Mouse (Mus musculus) adrenal gland, postnatal 10 days (tissue): ENCODE data around the gene Adk. TPM values are rescaled to one million over a fixed set of nuclear protein-coding genes. Genes with fewer than 3 reads are reported as not detected.
A peak's percentile ranks its signal among the peaks of the same experiment; 100 is the strongest.

Experiments used
- DNase-seq: peaks from one replicate; pipeline ENCODE4 v3.0.0; 2021; ENCODE audit warnings: mixed read lengths
- total RNA-seq, 2 experiments: library from RNA; stranded (reverse); gene quantifications; 2 replicates each; pipeline ENCODE4 v1.2.3; 2021

The Adk gene
- total RNA-seq, 2 experiments from 2014 or later, result 120 to 147 TPM

DNA sequence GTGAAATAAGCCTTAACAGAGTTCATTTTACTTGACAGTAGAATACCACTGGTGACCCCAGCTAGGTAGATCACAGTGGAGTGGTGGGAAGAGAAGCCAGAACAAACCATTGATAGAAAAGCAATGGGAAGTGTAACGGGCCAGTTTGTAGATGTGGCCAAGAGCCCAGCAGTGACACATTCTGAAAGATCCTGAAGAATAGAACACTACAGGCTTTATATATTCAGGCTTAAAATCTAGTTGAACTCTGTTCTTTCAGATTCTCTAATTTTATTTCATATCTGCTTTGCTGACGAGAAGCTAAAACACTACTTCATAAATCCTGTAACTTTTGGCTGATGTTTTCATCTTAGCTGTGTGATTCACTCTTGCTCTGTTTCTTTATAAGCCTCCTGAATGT, 48.5 kb downstream of the Adk start:
- no peak for DNase-seq

DNA sequence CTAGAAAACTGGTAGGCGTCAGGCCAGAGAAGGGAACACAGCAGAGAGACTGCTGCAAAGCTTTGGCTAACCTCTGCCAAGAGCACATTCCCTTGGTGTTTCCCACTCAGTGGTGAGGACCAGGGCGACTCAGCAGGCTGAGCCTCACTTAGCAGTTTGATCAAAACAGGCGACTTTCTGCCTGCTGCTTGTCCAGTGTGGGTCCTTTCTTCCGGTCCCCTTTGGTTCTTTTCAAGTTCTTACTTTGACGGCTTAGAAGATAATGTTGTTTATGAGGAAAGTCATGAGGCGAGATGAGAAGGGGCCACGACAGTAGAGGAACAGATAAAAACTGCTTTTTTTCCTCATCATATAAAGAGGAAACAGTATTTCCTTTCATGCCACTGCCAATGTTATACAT, 49.2 kb downstream of the Adk start:
- DNase-seq, result peak; percentile 43

DNA sequence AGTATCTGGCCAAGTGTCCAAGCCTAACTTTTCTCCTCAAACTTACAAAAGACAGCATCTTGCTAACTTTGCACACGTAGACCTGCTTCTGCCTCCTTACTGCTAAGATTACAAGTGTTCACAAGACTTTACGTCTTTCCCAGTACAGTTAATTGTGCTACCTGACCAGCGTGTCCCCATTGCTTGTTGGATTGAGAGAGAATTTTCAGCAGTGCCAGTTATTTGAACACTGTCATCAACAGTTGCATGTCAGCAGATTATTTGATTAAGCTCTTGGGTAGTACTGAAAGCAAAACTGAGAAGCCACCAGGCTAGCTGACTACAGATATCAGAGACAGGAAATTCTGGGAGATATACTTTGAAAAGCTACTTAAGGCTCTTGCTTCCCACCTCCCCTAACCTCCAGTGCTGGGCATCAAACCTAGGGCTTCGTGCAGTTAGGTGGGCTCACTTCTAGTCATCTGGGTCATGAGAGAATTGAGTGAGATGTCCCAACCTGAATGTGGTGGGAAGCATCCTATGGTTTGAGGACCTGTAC, 50.4 kb downstream of the Adk start:
- no peak for DNase-seq

DNA sequence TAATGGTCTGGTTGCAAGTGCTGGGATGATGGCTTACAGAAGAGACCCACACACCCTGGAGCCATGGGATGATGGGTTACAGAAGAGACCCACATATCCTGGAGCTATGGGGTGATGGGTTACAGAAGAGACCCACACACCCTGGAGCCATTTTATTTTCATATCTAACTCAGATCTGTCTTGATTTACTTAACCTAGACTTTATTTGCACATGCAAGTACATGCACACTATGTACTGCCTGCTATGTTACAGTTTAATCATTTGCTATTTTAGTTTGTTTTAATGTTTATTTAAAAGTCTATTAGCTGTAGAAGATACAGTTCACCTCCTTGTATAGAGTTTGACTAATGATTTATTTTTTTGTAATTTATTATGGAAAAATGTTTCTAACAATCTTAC, 52.7 kb downstream of the Adk start:
- DNase-seq, result no peak

DNA sequence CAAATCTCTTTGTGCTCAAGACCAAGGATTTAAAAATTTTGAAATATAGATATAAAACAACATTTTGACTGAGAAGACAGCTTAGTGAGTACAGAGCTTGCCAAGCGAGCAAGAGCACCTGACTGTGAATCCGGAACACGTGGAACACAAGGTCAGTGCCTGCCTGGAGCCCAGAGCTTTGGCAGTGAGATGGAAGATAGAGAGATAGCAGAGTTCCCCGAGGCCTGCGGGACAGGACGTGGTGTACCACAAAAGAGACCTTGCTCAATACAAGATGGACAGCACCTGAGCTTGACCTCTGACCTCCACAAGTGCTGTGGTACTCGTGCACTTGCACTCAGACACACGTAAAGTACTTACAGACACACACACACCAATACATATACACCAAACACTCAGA, 54.2 kb downstream of the Adk start:
- DNase-seq, result peak; percentile 50

DNA sequence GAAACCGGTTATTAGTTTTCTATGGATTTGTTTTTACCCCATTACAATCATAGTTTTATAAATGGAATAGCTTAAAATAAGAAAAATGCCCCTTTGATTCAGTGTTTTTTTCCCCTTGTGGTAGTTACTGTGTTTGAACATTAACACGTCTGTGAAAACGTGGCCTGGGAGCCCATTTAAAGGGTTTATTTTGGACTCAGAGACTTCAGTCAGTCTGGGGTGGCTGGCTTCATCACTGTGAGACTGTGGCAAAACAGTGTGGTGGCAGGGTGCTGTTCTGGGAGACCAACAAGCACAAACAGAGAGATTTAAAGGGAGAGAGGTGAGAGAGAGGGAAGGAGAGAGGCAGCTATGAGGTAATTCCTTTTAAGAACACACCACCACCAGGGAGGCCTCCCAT, 55.2 kb downstream of the Adk start:
- DNase-seq, result no peak

DNA sequence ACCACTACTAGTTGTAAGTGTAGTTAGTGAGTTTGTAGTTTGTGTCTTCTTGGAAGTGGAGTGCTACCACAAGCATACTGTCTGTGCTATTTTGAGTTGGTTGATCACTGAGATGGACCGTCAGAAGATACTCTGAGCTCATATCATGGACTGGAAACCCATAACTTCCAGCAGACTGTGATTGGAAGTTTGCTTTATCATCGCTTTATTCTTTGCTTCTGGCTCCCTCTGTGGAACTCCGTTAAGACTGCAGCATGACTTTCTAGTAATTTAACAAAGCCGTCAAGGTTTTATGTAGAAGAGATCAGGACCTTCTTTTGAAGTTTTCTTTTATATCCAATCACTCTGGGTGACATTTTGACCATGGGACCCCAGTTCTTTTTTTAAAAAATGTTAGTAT, 58.1 kb downstream of the Adk start:
- DNase-seq, result no peak

DNA sequence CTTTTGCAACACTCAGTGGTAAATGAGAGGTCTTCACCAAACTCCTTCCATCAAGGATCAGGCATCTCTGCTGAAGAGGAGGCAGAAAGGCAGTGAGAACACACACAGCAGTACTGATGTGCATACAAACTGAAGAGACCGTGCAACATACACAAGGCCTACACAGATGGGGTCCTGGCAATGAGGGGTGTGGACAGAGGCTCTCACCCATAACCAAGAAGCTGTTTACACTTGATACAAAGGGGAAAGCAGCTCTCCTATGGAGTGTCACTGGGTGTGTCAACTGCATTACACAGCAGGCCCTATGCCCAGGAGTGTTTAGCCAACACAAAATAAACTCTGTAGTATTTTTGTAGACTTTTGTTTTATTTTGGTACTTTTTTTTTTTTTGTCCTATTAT, 59.1 kb downstream of the Adk start:
- DNase-seq, result no peak

DNA sequence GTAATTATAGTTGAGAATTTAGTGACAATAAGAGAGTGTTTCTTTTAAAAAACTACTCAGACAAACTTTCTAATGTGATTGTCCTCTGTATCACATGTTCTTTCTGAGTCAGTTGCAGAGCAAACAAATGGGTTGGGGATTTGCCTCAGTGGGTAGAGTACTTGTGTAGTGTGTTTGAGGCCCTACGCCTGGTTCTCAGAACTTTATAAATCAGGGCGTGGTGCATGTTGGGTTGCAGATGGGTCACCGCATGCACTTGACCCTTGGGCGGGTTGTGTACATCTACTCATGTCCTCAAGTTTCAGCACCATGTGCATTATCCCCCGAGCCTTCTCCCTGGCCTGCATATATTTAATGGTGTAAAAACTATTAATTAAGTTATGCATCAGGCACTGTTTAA, 59.8 kb downstream of the Adk start:
- no peak for DNase-seq

DNA sequence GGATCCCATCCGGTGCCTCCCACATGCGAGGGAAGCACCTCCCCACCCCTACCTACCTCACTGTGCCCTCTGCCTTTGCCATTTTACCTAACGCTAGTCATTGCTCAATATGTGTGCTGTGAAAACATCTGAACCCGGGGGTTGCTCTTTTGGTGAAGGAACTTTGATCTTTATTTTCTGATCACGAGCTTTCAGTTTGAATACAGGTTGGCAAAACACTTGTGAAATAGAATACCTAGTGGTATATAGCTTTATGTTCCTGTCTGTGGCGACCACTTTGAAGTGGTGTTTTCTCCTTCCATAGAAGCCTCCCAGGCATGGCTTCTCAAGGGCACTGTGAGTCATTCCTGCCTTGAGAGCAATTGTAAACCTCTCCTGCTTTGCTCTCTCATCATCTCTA, 60.4 kb downstream of the Adk start:
- DNase-seq, result no peak

DNA sequence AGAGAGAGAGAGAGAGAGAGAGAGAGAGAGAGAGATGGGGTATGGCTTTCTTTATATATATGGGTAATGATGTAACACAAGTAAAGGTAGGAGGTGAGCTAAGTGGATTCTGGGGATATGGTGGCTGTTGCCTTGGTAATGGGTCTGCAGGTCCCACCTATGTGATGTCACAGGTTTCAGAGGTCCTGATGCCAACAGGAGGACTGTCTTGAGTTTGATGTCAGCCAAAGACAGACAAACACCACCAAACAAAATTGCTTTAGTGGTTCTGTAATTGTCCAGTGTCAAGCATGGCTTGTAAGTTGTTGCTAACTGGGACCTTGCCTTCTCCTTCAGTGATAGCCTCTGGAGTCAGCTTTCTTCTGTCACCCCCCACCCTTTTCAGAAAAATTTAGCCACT, 62.0 kb downstream of the Adk start:
- DNase-seq, result no peak

DNA sequence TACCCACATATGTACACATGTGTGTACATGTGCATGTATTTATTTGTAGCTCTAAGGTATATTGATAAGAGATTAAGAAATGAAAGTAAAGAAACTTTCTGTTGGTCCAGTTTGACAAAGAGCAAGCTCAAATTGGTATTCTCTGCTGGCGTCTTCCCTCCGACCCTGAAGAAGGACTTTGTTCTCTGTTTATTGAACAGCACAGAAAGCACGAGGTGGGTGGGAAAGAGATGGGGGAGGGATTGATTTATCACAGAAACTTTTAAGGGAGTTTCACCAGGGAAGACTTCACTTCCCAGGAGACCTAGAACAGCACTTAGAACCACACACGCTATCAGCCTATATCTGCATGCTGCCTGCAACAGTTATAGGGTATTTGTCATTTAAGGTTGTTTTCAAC, 62.9 kb downstream of the Adk start:
- DNase-seq, result no peak

DNA sequence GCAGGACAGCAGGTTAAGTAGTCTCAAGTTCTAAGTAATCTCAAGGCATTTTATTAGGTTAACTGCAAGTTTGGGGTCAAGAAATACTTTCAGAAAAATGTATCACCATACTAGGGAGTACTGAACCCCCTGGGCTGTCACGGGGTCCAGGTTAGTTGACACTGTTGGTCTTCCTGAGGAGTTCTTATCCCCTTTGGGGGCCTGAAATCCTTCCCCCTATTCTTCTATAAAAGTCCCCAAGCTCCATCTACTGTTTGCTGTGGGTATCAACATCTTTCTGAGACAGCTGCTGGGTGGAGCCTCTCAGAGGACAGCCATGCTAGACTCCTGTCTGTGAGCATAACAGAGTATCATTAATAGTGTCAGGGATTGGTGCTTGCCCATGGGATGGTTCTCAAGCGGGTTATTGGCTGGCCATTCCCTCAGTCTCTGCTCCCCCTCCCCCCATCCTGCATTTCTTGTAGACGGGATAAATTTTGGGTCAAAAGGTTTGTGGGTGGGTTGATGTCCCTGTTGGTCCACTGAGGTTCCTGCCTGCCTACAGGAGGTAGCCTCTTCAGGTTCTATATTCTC, 63.6 kb downstream of the Adk start:
- peak; percentile 33 for DNase-seq

DNA sequence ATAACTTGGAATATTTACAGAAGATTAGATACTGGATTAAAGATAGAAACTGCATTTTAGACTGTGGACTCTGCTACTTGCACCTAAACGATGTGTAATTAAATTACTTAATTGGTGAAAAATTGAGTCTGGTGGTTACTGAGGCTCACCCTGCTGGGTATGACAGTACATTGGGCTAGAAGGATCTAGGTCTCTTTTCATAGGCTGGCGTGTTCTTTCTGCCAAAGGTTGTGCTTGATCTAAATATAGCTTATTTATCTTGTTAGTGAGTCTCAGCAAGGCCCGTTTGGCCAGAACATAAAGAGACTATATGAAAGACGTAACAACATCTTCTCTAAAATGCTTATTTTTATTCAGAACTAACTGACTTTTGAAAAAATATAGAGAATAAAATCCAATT, 65.7 kb downstream of the Adk start:
- DNase-seq, result no peak

DNA sequence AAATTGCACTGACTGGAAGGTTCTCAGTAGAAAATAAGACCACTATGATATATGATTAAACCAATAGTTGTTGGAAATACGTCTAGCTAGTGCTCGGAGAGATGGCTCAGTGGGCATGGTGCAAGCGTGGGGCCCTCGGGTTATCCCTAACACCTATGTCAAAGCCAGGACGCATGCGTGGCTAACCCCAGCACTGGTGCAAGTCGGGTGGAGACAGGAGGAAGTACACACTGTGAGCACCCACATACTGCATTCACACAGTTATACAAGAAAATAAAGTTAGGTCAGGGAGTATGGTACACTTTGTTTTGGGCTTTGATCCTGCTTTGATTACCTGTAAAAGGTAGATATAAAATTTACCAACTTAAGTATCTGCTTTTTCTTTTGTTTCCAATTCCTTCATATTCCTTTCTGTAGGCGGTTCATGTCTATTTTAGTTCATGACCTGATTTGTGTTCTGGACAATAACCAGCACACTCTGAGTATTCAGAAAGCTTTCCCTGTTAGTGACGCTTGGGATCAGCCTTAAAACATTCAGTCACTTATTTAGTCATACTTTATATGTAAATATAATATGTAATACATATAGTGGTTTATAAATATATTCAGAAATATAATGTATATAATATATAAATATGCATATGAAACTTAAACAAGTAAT, 67.4 kb downstream of the Adk start:
- no peak for DNase-seq

DNA sequence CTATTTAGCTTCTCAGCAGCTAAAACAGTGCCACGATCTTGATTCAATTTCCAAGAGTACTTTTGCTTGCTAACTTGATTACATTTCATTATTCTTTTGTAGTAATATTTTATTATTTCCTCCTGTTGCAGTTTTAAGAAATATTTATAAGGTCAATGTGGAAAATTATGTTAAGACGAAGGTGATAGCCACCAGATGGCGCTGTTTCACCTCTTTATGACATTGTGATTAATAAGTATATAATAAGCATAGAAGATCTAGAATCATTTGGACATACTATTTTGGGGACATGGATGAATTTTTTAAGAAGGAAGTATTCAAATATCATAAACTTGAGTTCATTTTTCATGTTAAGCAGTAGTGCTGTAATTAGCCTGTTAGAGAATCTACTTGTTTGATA, 68.1 kb downstream of the Adk start:
- peak; percentile 71 for DNase-seq

DNA sequence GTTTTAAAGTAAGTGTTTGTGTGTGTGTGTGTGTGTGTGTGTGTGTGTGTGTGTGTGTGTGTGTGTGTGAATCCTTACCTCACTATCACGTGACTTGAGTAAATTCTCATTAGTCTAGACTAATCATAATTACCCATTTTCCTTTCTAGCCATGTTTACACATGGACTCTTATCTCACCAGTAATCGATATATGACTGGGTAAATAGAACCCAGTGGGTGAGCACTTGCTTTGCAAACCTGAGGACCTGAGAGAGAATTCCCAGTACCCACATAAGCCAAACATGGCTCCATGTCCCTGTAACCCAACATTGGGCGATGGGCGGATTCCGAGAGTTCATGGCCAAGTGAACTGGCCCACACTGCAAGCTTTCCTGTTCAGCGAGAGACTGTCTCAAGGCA, 74.8 kb downstream of the Adk start:
- DNase-seq, result no peak

DNA sequence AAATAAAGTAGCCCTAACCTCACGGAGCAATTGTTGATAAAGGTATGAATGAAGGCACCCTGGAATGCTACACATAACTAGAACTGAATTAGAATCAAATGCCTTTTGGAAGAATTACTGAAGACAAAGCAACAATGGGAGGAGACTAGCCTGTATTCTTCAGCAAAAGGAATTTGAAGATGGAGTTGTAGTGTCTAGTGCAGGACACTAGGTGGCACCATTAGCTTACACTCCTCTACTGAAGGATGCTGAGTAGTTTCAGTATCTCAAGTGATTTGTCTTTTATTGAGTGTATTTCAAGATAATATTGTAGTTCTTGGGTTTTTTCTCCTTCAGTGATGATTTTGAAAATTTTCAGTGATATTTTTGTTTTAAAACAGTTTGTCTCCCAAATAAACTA, 84.5 kb downstream of the Adk start:
- peak; percentile 68 for DNase-seq

DNA sequence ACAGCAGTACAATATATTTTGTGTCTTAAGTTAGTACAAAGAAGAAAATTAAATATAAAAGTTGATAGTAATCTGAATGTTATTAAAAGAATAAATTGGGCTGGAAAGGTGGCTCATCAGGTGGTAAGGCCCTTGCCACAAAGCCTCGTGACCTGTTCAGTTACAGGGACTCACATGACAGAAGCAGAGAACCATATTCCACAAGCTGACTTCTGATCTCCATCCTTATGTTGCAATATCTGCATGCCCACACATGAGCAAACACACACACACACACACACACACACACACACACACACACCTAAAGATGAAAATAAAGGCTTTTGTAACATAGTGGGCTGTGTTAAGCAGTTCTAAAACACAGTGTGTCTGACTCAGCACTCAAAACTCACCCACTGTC, 90.2 kb downstream of the Adk start:
- no peak for DNase-seq

DNA sequence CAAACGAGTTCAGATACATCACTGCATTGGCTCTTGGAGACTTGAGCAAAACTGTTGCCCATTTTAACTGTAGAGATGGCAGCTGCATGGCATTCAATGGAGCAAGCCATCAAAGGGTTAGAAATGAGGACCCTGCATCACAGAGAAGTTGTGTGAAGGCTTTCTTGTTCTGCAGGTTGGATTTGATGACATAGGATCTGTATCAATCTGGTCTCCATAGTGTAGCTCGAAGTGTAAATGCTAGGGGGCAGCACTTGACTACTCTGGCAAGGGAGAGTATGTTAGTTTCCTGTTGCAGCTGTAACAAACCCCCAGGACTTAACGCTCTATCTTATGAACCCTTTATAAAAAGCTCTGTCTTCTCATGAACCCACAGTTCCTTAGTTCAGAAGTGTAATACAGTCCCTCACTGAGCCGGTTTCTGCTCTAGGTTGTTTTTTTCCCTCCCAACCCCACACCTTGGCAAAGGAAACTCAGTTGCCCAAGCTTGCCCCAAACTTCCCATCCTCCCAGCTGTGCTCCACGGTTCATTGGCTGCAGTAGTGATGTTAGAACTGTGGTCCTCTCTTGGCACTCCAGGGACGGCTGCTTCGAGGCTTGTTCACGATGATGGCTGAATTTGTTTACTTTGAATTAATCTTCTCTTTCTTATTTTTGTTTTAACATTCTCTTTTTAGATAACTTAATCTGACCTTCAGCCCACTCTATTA, 91.2 kb downstream of the Adk start:
- peak; percentile 61 for DNase-seq

DNA sequence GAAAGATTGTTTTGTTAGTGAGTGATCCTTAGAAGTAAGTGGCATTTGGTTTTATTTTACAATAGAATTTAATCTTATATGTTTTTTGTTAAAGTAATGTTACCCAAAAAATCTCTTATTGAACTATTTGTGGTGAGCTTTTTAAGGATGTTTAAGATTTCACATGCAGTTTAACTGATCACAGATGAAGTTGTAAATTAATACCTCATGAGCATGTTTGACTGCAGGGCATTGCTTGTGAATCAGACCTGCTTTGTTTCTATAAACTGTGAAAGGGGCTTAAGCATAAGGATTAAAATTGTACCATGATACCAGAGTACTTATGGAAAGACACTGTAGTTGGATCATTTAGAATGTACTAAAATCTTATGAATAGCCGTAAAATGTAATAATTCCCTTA, 94.8 kb downstream of the Adk start:
- no peak for DNase-seq

DNA sequence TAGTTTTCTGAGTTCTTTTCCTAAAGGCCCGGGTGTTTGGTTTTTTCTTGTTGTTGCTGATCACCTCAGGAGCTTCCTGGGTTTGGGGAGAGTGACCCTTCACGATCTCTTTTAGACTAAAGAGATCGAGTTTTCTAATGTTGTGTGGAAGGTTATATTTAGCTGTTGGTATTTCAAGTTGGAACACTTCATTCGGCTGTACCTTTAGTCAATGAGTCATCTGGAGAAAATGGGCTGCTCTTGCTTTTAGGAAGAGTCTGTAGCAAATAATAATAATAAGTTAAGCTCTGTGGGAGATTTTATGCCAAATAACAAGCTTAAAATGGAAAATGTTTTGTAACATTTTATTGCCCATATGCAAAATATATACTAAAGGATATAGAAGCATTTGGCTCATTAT, 97.9 kb downstream of the Adk start:
- DNase-seq, result no peak

DNA sequence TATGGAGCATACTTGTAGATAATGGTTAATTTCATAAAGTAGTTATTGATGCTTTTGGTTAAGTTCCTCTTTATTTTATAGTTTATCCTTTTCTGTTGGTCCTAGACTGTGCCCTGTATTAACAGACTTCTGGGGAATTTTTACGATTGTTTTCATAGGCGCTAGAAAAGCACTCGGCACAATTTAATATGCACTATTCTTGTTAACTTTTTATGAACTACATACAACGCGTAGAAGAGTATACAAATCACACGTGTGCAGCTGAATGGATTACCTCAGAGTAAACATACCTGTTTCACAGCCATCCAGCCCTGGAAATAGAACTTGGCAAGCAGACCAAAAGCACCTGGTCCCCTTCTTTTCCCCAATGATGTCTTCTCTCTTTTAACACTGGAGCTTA, 99.7 kb downstream of the Adk start:
- DNase-seq, result no peak

DNA sequence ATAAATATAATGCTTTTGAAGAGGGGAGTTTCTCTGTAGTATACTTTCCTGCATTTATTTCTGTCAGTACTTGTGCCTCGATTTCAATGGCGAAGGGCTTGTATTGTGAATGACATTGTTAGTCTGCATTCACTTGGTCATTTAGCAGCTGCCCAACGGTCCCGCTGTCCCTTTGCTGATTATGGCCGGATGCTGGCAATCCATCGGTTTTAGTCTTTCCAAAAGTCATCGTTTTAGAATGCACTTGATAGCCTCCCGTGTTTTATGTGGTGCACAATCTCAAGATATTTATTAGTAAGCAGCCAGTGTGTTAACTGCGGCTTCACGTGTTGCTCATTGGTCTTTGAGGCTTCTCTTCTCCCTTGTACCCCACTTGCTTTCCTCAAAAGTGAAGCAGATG, 113.3 kb downstream of the Adk start:
- DNase-seq, result no peak
